In the genomic region with DNA sequence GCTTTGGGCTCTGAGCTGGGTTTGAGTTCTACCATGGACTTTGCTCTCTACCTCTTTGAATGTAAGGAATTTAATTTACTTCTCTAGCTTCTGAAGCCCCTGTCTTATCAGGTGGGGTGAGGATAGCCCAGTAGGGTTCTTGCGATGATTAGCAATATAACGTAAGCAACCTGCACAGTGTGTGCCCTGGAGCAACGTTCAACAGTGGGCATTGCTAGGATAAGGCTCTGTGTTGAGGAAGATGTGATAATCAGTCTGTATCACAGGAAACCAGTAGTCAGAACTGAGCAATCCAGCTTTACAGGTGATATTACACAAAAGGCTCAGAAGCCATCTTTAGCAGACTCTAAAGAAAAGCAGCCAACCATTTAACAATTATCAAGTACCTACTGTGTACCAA, we compare ENCODE assay signal across 28 mouse cellular contexts. TPM values are rescaled to one million over a fixed set of nuclear protein-coding genes. Genes with fewer than 3 reads are reported as not detected.
DNase-seq lines count a peak whose midpoint lies in the region; ATAC-seq and TF ChIP-seq lines count a peak whose summit lies in the region.
"Had no signal": no experiment of that assay in that cellular context is flagged by ENCODE, and none has a peak within 500 bp of the region (broad histone marks: within the 10 kb centered on the region; RNA-seq: fewer than 3 reads in every experiment).

No protein-coding gene starts in this region.

- TF ChIP-seq EP300 in liver, postnatal 0 days (IDR thresholded peaks at IDR 0.05; ENCODE audit: low read depth): peak; percentile 93

- peaks cover 16% of the 10 kb centered on the region; the same call in 1 of the 2 replicates for H3K36me3 ChIP-seq in kidney, postnatal 0 days (ENCODE audit: insufficient read depth, low read length)
- H3K36me3 ChIP-seq in liver, postnatal 0 days (replicated peaks; ENCODE audit: insufficient read depth, low read length): peaks cover 11% of the 10 kb centered on the region

- no peak for TF ChIP-seq CTCF in kidney, postnatal 0 days (IDR thresholded peaks at IDR 0.05; ENCODE audit: low read depth)
- TF ChIP-seq CTCF in liver, postnatal 0 days (IDR thresholded peaks at IDR 0.05; ENCODE audit: low read depth): no peak

- 0 out of 2 replicates have a peak, but pooled peaks cover 5% of the 10 kb centered on the region for H3K4me1 ChIP-seq in kidney, postnatal 0 days (replicated peaks; ENCODE audit: insufficient read depth, low read length)
- H3K4me1 ChIP-seq in liver, postnatal 0 days (ENCODE audit: insufficient read depth): peaks cover 20% of the 10 kb centered on the region
- H3K4me1 ChIP-seq: forebrain, embryonic 15.5 days; hindbrain, embryonic 12.5 days; intestine, embryonic 15.5 days; limb, embryonic 13.5 days; midbrain, embryonic 12.5 days; stomach, embryonic 15.5 days had no signal

- DNase-seq in kidney, postnatal 0 days (ENCODE audit: low spot score): no peak
- DNase-seq in kidney, postnatal 36 days: no peak
- DNase-seq in thymus, postnatal 0 days (ENCODE audit: low spot score): peak; percentile 1
- no peak for DNase-seq in thymus, postnatal 14 days
- DNase-seq in liver, postnatal 0 days: no peak
- DNase-seq in adrenal gland, postnatal 14 days: no peak
- DNase-seq in kidney, postnatal 25 days: no peak
- DNase-seq: adrenal gland, postnatal 25 days; cerebellum, adult 11-12 months; cerebellum, postnatal 10 days; gastrocnemius, postnatal 25 days; heart, adult 11 months; heart, postnatal 36 days; lung, adult 2 months; retina, postnatal 1 day; right cerebral cortex, postnatal 14 days had no signal

- no peak overlapping the region for H3K9ac ChIP-seq in kidney, postnatal 0 days (ENCODE audit: low read depth, low read length)
- H3K9ac ChIP-seq in liver, postnatal 0 days (replicated peaks): no peak overlapping the region
- H3K9ac ChIP-seq: embryonic facial prominence, embryonic 13.5 days; forebrain, embryonic 15.5 days; heart, embryonic 12.5 days; hindbrain, embryonic 12.5 days; intestine, embryonic 15.5 days; limb, embryonic 13.5 days; midbrain, embryonic 12.5 days; stomach, embryonic 15.5 days had no signal

- 0 out of 2 replicates have a peak overlapping the region, but pooled peaks have one; percentile 8 for H3K27ac ChIP-seq in kidney, postnatal 0 days
- no peak overlapping the region for H3K27ac ChIP-seq in liver, postnatal 0 days (ENCODE audit: low read depth)
- H3K27ac ChIP-seq: embryonic facial prominence, embryonic 13.5 days; forebrain, embryonic 10.5 days; forebrain, embryonic 15.5 days; hindbrain, embryonic 12.5 days; hindbrain, postnatal 0 days; intestine, embryonic 15.5 days; left cerebral cortex, adult 2 months; limb, embryonic 13.5 days; midbrain, embryonic 12.5 days; stomach, embryonic 15.5 days had no signal

- no peak overlapping the region for H3K4me3 ChIP-seq in kidney, postnatal 0 days (replicated peaks; ENCODE audit: low read depth, low read length)
- H3K4me3 ChIP-seq in liver, postnatal 0 days (ENCODE audit: low read depth, low read length): no peak overlapping the region
- H3K4me3 ChIP-seq: embryonic facial prominence, embryonic 13.5 days; forebrain, embryonic 10.5 days; forebrain, embryonic 15.5 days; heart, embryonic 12.5 days; hindbrain, embryonic 12.5 days; intestine, embryonic 15.5 days; left cerebral cortex, adult 2 months; limb, embryonic 13.5 days; midbrain, embryonic 12.5 days; stomach, embryonic 15.5 days had no signal

- ATAC-seq in kidney, postnatal 0 days (replicated peaks; ENCODE audit: low FRiP score, low read depth): no peak
- peak; percentile 44 for ATAC-seq in liver, postnatal 0 days
- ATAC-seq: CD4-positive, CD25-positive, alpha-beta regulatory T cell, adult 4 months; forebrain, embryonic 15.5 days; hindbrain, postnatal 0 days; intestine, embryonic 15.5 days had no signal

- 79% methylated on average over 3 of the region's 3 CpGs for WGBS in kidney, postnatal 0 days
- WGBS in liver, postnatal 0 days (ENCODE audit: insufficient replicate concordance): 50% methylated on average over 3 of the region's 3 CpGs

- H3K9me3 ChIP-seq in kidney, postnatal 0 days (replicated peaks; ENCODE audit: low read length): no peaks in the 10 kb centered on the region
- no peaks in the 10 kb centered on the region for H3K9me3 ChIP-seq in liver, postnatal 0 days (ENCODE audit: low read length)
- H3K9me3 ChIP-seq: embryonic facial prominence, embryonic 13.5 days; forebrain, embryonic 10.5 days; forebrain, embryonic 15.5 days; heart, embryonic 12.5 days; hindbrain, embryonic 12.5 days; intestine, embryonic 15.5 days; limb, embryonic 13.5 days; midbrain, embryonic 12.5 days; stomach, embryonic 15.5 days had no signal

- no peak overlapping the region for H3K4me2 ChIP-seq in kidney, postnatal 0 days (ENCODE audit: low read length)
- H3K4me2 ChIP-seq in liver, postnatal 0 days (ENCODE audit: low read depth, low read length): no peak overlapping the region
- H3K4me2 ChIP-seq: embryonic facial prominence, embryonic 13.5 days; forebrain, embryonic 15.5 days; heart, embryonic 12.5 days; hindbrain, embryonic 12.5 days; intestine, embryonic 15.5 days; limb, embryonic 13.5 days; midbrain, embryonic 12.5 days; stomach, embryonic 15.5 days had no signal

- H3K27me3 ChIP-seq in kidney, postnatal 0 days (ENCODE audit: insufficient read depth, low read length): no peaks in the 10 kb centered on the region
- no peaks in the 10 kb centered on the region for H3K27me3 ChIP-seq in liver, postnatal 0 days (ENCODE audit: insufficient read depth, low read length)
- H3K27me3 ChIP-seq: embryonic facial prominence, embryonic 13.5 days; forebrain, embryonic 15.5 days; heart, embryonic 12.5 days; hindbrain, embryonic 12.5 days; intestine, embryonic 15.5 days; limb, embryonic 13.5 days; midbrain, embryonic 12.5 days; stomach, embryonic 15.5 days had no signal

RNA-seq across cellular contexts. Expression of a gene that starts 11.3 kb away (rescaled TPM):
- polyA plus RNA-seq in kidney, postnatal 0 days (2015; fragmentation: Nextera tagmentation; extraction: Ambion mirVana): 12.3 and 14.1 TPM in 2 replicates
- polyA plus RNA-seq in thymus, postnatal 0 days (2015; fragmentation: Nextera tagmentation; extraction: Ambion mirVana): 13.3 and 15.6 TPM in 2 replicates
- polyA plus RNA-seq in liver, postnatal 0 days (2015; fragmentation: Nextera tagmentation; extraction: Ambion mirVana): 5.1 and 5.7 TPM in 2 replicates
- total RNA-seq in adrenal gland, postnatal 14 days (2021): 24.8 and 29.8 TPM in 2 replicates

RNA-seq across cellular contexts. Expression of a gene that starts 43.1 kb away (rescaled TPM):
- 6.0 and 6.7 TPM in 2 replicates for polyA plus RNA-seq in kidney, postnatal 0 days (2015; fragmentation: Nextera tagmentation; extraction: Ambion mirVana)
- 6.5 and 7.3 TPM in 2 replicates for polyA plus RNA-seq in thymus, postnatal 0 days (2015; fragmentation: Nextera tagmentation; extraction: Ambion mirVana)
- polyA plus RNA-seq in liver, postnatal 0 days (2015; fragmentation: Nextera tagmentation; extraction: Ambion mirVana): 1.3 and 1.7 TPM in 2 replicates
- total RNA-seq in adrenal gland, postnatal 14 days (2021): 22.5 and 24.4 TPM in 2 replicates
